Mouse (Mus musculus): Measurements from ENCODE around the gene Ccdc120.

DNA sequence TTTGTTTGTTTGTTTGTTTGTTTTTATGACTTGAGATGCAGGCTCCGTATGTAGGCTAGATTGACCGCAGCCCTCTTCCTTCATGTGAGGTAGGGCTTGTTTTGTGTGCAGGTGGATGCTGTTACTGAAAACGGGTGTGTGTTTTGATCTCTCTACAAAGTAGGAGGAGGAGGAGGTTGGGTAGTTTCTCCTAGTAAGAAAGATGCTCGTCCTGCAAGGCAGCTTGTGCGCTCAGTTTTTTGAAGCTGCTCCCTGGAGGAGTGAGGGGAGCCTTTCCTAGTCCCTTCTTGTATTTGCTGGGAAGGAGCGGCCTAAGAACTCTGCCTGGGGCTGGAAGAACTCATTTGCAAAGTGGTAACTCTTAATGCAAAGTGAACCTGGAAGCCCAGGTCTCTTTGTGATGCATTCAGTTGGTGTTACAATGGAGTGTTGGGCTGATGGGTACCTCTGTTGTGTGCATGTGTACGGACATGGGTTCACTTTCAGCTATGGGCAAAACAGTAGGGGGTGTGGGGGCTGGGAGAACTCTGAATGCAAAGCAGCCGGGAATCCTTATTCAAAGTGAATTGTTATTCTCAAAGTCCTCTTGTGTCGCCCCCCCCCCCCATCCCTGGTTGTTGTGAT lies 14.1 kb upstream of the Ccdc120 start:
- TF ChIP-seq ZNF384 (IDR thresholded peaks at IDR 0.05; ENCODE audit: low read depth, low read length) (no peak), ZC3H11A (IDR thresholded peaks at IDR 0.05; ENCODE audit: borderline replicate concordance, low read depth, low read length) (no peak), CHD2 (IDR thresholded peaks at IDR 0.05; ENCODE audit: low read depth, low read length) (0 out of 2 replicates have a peak, but pooled peaks have one; percentile 8)

Data from ES-E14 (cell line).